Mouse (Mus musculus) inflammation-experienced regulatory T-cells (primary cell): ENCODE measurements around the gene Ttc28. TPM values are rescaled to one million over a fixed set of nuclear protein-coding genes. Genes with fewer than 3 reads are reported as not detected.

Experiments used
- polyA plus RNA-seq, 2 experiments: library from polyadenylated mRNA; unstranded; fragments of 100-300 nt; shearing (Covaris generic); gene quantifications; one replicate each; pipeline ENCODE4 v1.2.1; 2017

Gene Ttc28
- 1 to 10 TPM; 5.3 to 6.1 TPM for polyA plus RNA-seq

DNA sequence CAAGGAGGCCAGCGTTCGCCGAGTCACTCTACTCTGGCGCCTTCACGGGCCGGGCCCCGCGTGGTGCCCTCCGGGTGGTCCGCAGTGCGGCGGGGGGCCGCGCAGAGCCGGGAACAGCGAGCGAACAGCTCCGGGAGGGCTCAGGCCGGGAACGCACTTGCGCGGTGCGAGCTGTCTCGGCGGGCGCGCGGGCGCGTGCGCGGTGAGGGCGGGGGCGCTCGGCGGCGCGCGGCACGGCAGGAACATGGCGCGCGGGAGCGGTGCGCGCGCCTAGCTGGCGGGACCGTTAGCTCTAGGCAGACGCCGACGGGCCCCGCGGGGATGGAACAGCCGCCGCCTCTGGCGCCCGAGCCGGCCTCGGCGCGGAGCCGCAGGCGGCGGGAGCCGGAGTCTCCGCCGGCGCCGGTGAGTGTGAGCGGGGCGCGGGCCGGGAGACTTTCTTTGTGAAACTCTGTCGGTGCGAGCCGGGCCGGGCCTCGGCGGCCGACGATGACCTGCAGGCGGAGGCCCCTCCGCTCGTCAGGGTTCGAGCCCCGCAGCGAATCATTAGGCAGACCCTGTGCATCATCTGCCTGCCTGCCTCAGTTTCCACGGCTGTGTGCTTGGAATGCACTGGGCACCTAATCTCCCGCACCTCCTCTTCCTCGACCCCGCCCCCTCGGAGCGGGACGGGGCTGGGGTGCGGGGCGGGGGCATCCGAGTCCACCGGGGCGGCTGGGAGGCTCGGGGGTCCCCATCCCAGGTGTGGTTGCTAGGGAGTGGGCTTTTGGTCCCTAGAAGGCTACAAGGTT lies at the start of gene Ttc28:
Ttc28 (plus strand) TSS at position 220 of the 791 bp plus-strand sequence.

DNA sequence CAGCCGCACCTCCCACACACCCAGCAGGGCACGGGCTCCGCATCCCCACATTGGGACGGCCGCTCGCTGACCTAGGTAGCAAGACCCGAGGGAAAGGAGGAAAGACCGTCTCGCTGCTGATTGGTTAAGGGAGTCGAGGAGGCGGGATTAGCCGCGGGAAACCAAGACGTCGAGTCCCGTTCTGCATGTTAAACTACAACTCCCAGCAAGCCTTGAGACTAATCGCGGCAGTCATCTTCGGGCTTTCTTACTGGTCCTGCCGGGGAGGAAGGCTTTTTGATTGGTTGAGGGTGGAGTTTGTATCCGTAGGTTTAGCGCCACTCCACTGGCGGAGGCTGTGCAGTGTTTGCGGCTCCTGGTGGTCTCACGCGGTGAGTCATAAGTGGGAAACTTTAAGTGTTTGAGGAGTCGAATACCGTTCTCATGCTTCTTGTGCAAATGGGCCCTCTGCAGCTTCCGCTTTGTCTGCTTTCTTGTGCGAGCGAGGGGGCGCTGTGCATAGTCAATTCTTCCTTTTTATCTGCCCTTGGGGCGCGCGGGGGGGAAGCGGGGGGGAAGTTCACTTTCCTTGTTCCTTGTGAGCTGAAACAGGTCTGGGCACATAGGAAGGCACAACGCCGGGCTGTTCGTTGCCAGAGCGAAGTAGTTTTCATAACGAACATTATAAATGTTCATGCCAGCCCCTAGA lies 39.8 kb upstream of the Ttc28 start, which contains the start of the genes Hscb and Chek2:
Hscb (minus strand) TSS at position 100 of the 688 bp plus-strand sequence.
Chek2 (plus strand) TSS at position 302 of the 688 bp plus-strand sequence.

DNA sequence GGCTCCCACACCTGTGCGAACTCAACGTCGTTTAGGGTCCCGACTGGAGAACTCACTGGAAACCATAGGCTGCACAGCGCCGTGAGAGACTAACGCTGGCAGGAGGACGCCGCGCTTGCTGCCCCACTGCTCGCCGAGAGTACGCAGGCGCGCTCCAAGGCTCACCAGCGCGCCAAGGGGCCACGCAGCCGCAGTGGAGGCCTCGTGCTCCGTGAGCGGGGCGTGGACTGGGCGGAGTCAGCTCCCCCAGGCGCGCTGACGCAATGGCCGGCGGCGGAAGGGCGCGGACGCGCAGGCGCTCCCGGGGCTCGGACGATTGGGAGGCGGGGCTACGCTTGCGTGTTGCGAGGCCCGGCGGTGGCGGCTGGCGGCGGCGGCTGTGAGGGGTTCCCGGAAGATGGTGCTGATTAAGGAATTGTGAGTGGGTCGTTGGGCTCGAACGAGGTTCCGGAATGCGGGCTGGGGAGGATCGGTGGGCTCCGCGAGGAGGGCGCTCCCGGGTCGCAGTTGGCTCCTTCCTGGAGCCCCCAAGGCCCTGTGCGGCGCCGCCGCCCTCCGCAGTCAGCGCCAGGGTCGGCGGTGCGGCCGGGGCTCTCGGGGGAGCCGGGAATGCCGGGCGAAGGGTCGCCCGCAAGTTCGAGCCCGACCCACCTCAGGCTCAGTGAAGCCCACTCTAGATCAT lies 451.0 kb downstream of the Ttc28 start, which contains the start of gene Pitpnb:
Pitpnb (plus strand) TSS at position 347 of the 682 bp plus-strand sequence.

Other genes starting within 250 kb of the Ttc28 start
- gene Noc4l, start 226.4 kb upstream of the Ttc28 start, polyA plus RNA-seq: 10 to 100 TPM; 72.2 to 91.8 TPM
- 10 to 100 TPM; 43.3 to 65.3 TPM for gene Ddx51, start 226.4 kb upstream of the Ttc28 start, polyA plus RNA-seq
- gene Ep400, start 109.1 kb upstream of the Ttc28 start, polyA plus RNA-seq: 10 to 100 TPM; 42.1 to 52.9 TPM
- gene Pus1, start 99.1 kb upstream of the Ttc28 start, polyA plus RNA-seq: 10 to 100 TPM; 33.4 to 36.9 TPM
- gene Ulk1, start 69.7 kb upstream of the Ttc28 start, polyA plus RNA-seq: 10 to 100 TPM; 25.6 to 26.0 TPM
- gene Hscb, start 40.0 kb upstream of the Ttc28 start, polyA plus RNA-seq: 10 to 100 TPM; 17.4 to 22.2 TPM
- gene Chek2, start 39.8 kb upstream of the Ttc28 start, polyA plus RNA-seq: 1 to 10 TPM; 5.4 to 8.3 TPM